Mouse (Mus musculus): ENCODE results near the gene Olfr1160.
"Not testable (repeated sequence)": the region's sequence is repeated elsewhere in the genome, so short reads cannot be mapped to it uniquely, and the experiment has no call there.

Olfr1160 gene

GRCm38 (mm10) chr2:88007515-88008318, at the start of gene Olfr1160:
Gene Olfr1160, minus strand, starts transcription at chr2:88008268.
- DNase-seq (ENCODE audit: low spot score in 2 of 2) = no peak

- no peak for DNase-seq (ENCODE audit: low spot score in 2 of 2)
Measured at GRCm38 (mm10) chr2:88051029-88051428, 43.0 kb upstream of the Olfr1160 start, which contains the start of gene Olfr1162. Gene Olfr1162, minus strand, starts transcription at chr2:88051129.

- no peak for DNase-seq (ENCODE audit: low spot score in 2 of 2)
Measured at GRCm38 (mm10) chr2:88037599-88037998, 29.5 kb upstream of the Olfr1160 start, which contains the start of gene Olfr73. Gene Olfr73, minus strand, starts transcription at chr2:88037699.

- DNase-seq (ENCODE audit: low spot score in 2 of 2) = not testable (repeated sequence)
Measured at GRCm38 (mm10) chr2:88022474-88022873, 14.4 kb upstream of the Olfr1160 start, which contains the start of gene Olfr1161. Gene Olfr1161, plus strand, starts transcription at chr2:88022774.

GRCm38 (mm10) chr2:87989813-87990212, 18.3 kb downstream of the Olfr1160 start, which contains the start of gene Olfr1158:
Gene Olfr1158, plus strand, starts transcription at chr2:87990113.
- no peak for DNase-seq (ENCODE audit: low spot score in 2 of 2)

GRCm38 (mm10) chr2:87974563-87974962, 33.5 kb downstream of the Olfr1160 start, which contains the start of gene Olfr74:
Gene Olfr74, minus strand, starts transcription at chr2:87974663.
- DNase-seq (ENCODE audit: low spot score in 2 of 2) = no peak

GRCm38 (mm10) chr2:87968199-87968598, 39.9 kb downstream of the Olfr1160 start, which contains the start of gene Olfr1157:
Gene Olfr1157, minus strand, starts transcription at chr2:87968299.
- no peak for DNase-seq (ENCODE audit: low spot score in 2 of 2)

GRCm38 (mm10) chr2:87953000-87953399, 55.1 kb downstream of the Olfr1160 start, which contains the start of gene Olfr1156:
Gene Olfr1156, minus strand, starts transcription at chr2:87953100.
- DNase-seq (ENCODE audit: low spot score in 2 of 2) = no peak
